Mouse (Mus musculus) midbrain, embryonic 13.5 days (tissue): Measurements from ENCODE around the gene Med29. TPM values are rescaled to one million over a fixed set of nuclear protein-coding genes. Genes with fewer than 3 reads are reported as not detected.

Experiments used
- ATAC-seq: fragments of 200-750 bp; cut with Nextera tagmentation; 2 replicates; pipeline ENCODE4 v1.8.0; 2017; ENCODE audit warnings: mild to moderate bottlenecking, moderate TSS enrichment, moderate library complexity
- H3K27ac ChIP-seq: fragments of 300-500 bp; sonication (generic); 2 replicates; pipeline ENCODE4 v1.5.1; 2015; ENCODE audit warnings: inconsistent platforms, mild to moderate bottlenecking, moderate library complexity
- H3K27me3 ChIP-seq: fragments of 300-500 bp; sonication (generic); 2 replicates; pipeline ENCODE4 v1.6.1; 2015; ENCODE audit warnings: mild to moderate bottlenecking, inconsistent platforms
- H3K36me3 ChIP-seq: fragments of 300-500 bp; sonication (generic); 2 replicates; pipeline ENCODE4 v1.6.1; 2015; ENCODE audit warnings: mild to moderate bottlenecking, inconsistent platforms
- H3K4me1 ChIP-seq: fragments of 300-500 bp; sonication (generic); replicated peaks from 2 replicates; pipeline ENCODE4 v1.6.1; 2015; ENCODE audit warnings: inconsistent platforms
- H3K4me2 ChIP-seq: fragments of 300-500 bp; sonication (generic); replicated peaks from 2 replicates; pipeline ENCODE4 v1.6.1; 2015; ENCODE audit warnings: moderate library complexity, mild to moderate bottlenecking, inconsistent platforms
- H3K4me3 ChIP-seq: fragments of 300-500 bp; sonication (generic); replicated peaks from 2 replicates; pipeline ENCODE4 v1.5.1; 2015; ENCODE audit warnings: mild to moderate bottlenecking, inconsistent platforms
- H3K9ac ChIP-seq: fragments of 300-500 bp; sonication (generic); replicated peaks from 2 replicates; pipeline ENCODE4 v1.6.1; 2015; ENCODE audit warnings: mild to moderate bottlenecking, inconsistent platforms
- H3K9me3 ChIP-seq: fragments of 300-500 bp; sonication (generic); 2 replicates; pipeline ENCODE4 v1.6.1; 2016; ENCODE audit warnings: mild to moderate bottlenecking, inconsistent platforms
- WGBS: fragments of 180-500 bp; shearing (Covaris S2); methylation state at CpG from one replicate; pipeline ENCODE4 v1.1.7; 2015; 5-methylcytosine and 5-hydroxymethylcytosine counted together
- polyA plus RNA-seq: library from polyadenylated mRNA; unstranded; fragments of >200 nt; fragmentation: Nextera tagmentation; extraction: Ambion mirVana; gene quantifications from 2 replicates; pipeline ENCODE4 v1.2.1, GENCODE M21; 2015

Gene Med29
- polyA plus RNA-seq, 1 experiment from 2014 or later: 49.5 TPM

GRCm38 (mm10) chr7:28372251-28373108 is 20.0 kb downstream of the Med29 start, which contains the start of gene Plekhg2:
TSS of gene Plekhg2 (minus strand) at chr7:28372599.
- Histone ChIP-seq H3K9ac (peak within 1 kb of the TSS; percentile 82), H3K27me3 (peaks cover 4% of the 10 kb centered on the region), H3K27ac (peak within 1 kb of the TSS; percentile 88), H3K4me3 (peak within 1 kb of the TSS; percentile 82), H3K4me1 (peaks cover 39% of the 10 kb centered on the region), H3K9me3 (no peaks in the 10 kb centered on the region), H3K36me3 (peaks cover 12% of the 10 kb centered on the region), H3K4me2 (peak within 1 kb of the TSS; percentile 95)
- ATAC-seq: peak; percentile 84
- WGBS: under 1% methylated on average over 66 of the region's 66 CpGs

GRCm38 (mm10) chr7:28371514-28371989 is 21.0 kb downstream of the Med29 start:
- WGBS: 0% methylated on average over 37 of the region's 43 CpGs
- peak overlapping the region; percentile 82 for H3K4me3 ChIP-seq
- peak overlapping the region; percentile 95 for H3K4me2 ChIP-seq
- peak overlapping the region; percentile 88 for H3K27ac ChIP-seq
- H3K36me3 ChIP-seq: peaks cover 21% of the 10 kb centered on the region
- 0 out of 2 replicates have a peak, but pooled peaks have one; percentile 10 for ATAC-seq
- H3K9ac ChIP-seq: peak overlapping the region; percentile 82
- no peaks in the 10 kb centered on the region for H3K9me3 ChIP-seq
- H3K4me1 ChIP-seq: peaks cover 38% of the 10 kb centered on the region
- no peaks in the 10 kb centered on the region for H3K27me3 ChIP-seq

DNA sequence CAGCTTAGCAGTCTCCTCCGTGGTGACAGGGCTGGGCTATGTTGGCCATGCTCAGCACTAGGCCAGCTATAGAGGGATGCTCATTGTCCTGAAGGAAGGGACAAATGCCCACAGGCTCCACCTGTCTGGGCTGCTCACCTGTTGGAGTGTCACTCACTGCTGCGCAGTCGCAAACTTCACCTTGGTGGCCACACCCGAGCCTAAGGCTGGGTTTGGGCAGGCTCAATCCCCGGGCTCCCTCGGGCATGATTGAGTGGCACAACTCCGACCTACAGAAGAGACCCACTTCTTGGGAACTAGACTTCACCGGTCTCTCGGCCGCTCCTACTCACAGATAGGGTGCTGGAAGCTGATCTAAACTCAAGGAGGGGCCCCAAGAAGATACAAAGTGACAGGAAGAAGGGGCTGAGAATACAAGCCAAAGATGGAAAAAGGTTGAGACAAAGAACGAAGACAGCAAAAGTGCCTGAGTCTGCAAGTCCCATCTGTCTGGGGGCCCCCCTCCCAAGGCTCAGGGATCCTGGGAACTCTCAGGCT is 21.5 kb downstream of the Med29 start:
- H3K4me1 ChIP-seq: peaks cover 33% of the 10 kb centered on the region

GRCm38 (mm10) chr7:28370051-28370450 is 22.5 kb downstream of the Med29 start:
- peak overlapping the region; percentile 82 for H3K9ac ChIP-seq
- no peak for ATAC-seq

More for the DNA sequence above, 21.5 kb downstream of the Med29 start:
- peak overlapping the region; percentile 88 for H3K27ac ChIP-seq
- ATAC-seq: no peak
- peak overlapping the region; percentile 82 for H3K4me3 ChIP-seq
- no peaks in the 10 kb centered on the region for H3K9me3 ChIP-seq
- H3K4me2 ChIP-seq: peak overlapping the region; percentile 95
- peak overlapping the region; percentile 82 for H3K9ac ChIP-seq
- H3K27me3 ChIP-seq: no peaks in the 10 kb centered on the region
- 11% methylated on average over 11 of the region's 11 CpGs for whole genome bisulfite sequencing
- peaks cover 26% of the 10 kb centered on the region for H3K36me3 ChIP-seq

DNA sequence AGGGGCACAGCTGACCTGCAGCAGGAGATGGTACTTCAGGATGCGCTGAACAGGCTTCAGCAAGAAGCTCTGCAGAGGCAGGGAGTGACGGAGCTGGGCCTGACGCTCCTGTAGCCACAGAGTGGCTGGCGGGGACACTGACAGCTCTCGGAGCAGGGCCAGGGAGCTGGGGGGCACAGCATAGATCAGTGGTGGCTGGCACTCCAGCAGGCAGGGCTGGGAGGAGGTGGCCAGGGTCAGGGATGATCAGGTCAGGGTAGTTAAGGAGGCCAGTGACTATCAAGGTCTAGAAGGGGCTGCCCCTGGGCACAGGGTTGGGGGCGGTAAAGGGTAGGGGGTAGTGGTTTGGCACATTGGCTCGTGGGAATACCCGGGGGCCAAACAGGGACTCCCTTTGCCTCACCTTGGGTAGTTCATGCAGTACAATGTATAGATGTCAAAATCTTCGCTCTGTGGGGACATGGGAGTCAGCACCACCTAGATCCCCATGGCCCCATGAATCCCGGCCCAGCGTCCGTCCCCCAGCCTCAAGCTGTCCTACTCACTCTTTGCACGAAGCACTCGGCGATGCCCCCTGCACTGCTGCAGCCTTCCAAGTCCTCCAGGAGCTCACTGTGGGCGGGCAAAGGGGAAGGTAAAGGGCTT is 24.1 kb downstream of the Med29 start:
- WGBS: 91% methylated on average over 16 of the region's 16 CpGs
- ATAC-seq: no peak
- H3K4me1 ChIP-seq: peaks cover 23% of the 10 kb centered on the region
- no peak overlapping the region for H3K4me3 ChIP-seq
- H3K9me3 ChIP-seq: no peaks in the 10 kb centered on the region
- no peaks in the 10 kb centered on the region for H3K27me3 ChIP-seq
- no peak overlapping the region for H3K4me2 ChIP-seq
- H3K36me3 ChIP-seq: peaks cover 51% of the 10 kb centered on the region
- no peak overlapping the region for H3K27ac ChIP-seq
- no peak overlapping the region for H3K9ac ChIP-seq

More at GRCm38 (mm10) chr7:28370051-28370450, 22.5 kb downstream of the Med29 start:
- H3K9me3 ChIP-seq: no peaks in the 10 kb centered on the region
- H3K27me3 ChIP-seq: no peaks in the 10 kb centered on the region
- peaks cover 35% of the 10 kb centered on the region for H3K36me3 ChIP-seq
- peak overlapping the region; percentile 82 for H3K4me3 ChIP-seq
- peaks cover 25% of the 10 kb centered on the region for H3K4me1 ChIP-seq
- no peak overlapping the region for H3K27ac ChIP-seq
- H3K4me2 ChIP-seq: peak overlapping the region; percentile 95
- WGBS: 95% methylated on average over 14 of the region's 14 CpGs

DNA sequence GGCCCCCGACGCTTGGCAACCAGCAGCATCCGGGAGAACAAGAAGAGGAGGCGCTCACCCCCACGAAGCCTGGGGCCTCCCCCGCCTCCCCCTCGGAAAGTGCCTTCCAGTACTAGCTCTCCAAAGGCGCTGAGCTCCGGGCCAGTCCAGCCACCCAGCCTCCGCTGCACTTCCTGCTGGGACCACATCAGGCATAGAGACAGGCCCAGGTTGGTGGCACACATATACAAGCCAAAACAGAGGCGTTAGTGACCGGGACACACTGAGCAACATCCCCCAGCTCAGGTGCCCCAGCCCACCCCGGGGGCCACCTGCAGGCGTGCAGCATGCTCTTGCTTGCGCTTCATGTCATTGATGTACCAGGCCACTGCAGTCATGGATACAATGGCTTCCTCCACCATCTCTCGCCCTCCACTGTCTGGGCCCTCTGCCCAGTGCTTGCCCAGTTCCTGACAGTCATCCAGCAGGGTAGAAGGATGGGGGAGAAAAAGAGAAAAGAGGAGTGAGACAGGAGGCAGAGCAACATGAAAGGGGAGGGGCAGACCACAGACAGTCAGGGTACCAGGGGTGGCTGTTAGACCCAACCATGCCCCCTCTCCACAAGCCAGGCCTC is 24.7 kb downstream of the Med29 start:
- ATAC-seq: no peak
- 0 out of 2 replicates have a peak overlapping the region, but pooled peaks have one; percentile 1 for H3K9ac ChIP-seq
- peaks cover 54% of the 10 kb centered on the region for H3K36me3 ChIP-seq
- H3K27me3 ChIP-seq: no peaks in the 10 kb centered on the region
- no peak overlapping the region for H3K4me2 ChIP-seq
- no peak overlapping the region for H3K27ac ChIP-seq
- 94% methylated on average over 16 of the region's 16 CpGs for WGBS
- peaks cover 23% of the 10 kb centered on the region for H3K4me1 ChIP-seq
- no peaks in the 10 kb centered on the region for H3K9me3 ChIP-seq
- H3K4me3 ChIP-seq: no peak overlapping the region

DNA sequence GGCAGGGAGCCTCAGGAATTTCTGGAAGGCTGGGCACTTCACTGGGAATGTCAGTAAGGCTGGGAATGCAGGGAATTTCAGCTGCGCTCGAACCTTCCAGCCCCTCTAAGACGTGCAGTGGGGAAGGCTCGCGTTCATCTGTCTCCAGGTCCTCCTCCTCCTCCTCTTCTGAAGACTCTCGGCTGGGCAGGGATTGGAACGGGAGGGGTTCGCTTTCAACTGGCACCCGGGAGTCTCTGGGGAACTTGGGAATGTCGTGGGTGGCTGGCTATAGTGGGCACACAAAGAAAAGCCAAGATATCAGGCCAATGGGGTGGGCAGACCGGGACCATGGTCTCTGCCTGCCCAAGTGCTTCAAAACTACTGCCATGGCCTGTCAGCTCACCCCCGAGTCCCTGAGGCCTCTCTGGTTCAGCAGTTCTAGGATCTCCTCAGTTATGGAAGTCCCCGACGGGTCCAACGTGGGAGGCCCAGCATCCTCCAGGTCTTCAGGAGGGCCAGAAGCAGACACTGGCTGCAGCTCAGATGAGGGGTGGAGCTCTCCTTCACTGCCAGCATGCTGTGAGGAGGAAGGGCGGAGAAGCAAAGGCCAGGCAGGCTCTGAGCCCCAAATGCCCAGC is 30.0 kb downstream of the Med29 start:
- Histone ChIP-seq H3K4me2 (no peak overlapping the region), H3K4me1 (peaks cover 18% of the 10 kb centered on the region), H3K4me3 (no peak overlapping the region), H3K36me3 (peaks cover 82% of the 10 kb centered on the region), H3K9me3 (no peaks in the 10 kb centered on the region), H3K27ac (no peak overlapping the region), H3K27me3 (no peaks in the 10 kb centered on the region), H3K9ac (no peak overlapping the region)
- 81% methylated on average over 16 of the region's 16 CpGs for WGBS
- no peak for ATAC-seq

DNA sequence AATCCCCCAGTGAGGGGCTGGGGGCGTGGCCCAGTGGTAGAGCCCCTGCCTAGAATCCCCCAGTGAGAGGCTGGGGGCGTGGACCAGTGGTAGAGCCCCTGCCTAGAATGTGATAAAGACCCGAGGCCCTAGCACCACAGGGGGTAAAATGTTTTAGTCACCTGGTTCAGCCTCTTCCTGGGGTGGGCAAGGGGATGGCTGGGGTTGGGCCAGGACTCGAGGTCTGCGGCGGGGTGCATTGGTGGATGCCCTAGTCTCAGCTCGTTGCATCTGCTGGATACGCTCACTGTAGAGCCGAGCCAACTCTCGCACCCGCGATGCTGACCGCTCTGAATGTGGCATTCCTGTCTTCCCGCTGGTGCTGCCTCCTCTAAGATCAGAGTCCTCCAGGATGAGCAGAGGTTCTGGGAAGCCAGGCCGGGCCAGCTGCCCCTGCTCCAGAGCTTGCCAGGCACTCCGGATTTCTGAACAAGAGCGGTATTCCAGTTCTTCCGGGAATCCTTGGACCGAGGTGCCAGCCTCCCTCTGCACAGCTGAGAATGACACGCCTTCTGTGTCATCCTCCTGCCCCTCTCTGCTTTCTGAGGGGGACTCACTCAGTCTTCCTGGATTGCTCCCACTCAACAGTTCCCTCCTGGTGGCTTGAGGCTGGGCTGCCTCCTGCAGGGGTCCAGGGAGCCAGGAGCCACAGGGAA is 30.7 kb downstream of the Med29 start:
- Histone ChIP-seq H3K9me3 (no peaks in the 10 kb centered on the region), H3K4me3 (no peak overlapping the region), H3K36me3 (peaks cover 75% of the 10 kb centered on the region), H3K27me3 (no peaks in the 10 kb centered on the region), H3K4me1 (peaks cover 26% of the 10 kb centered on the region), H3K9ac (no peak overlapping the region), H3K4me2 (no peak overlapping the region), H3K27ac (no peak overlapping the region)
- 96% methylated on average over 20 of the region's 20 CpGs for WGBS
- ATAC-seq: no peak

- H3K27me3 ChIP-seq: no peaks in the 10 kb centered on the region
- no peak overlapping the region for H3K9ac ChIP-seq
- no peak overlapping the region for H3K27ac ChIP-seq
- no peak overlapping the region for H3K4me2 ChIP-seq
- peaks cover 28% of the 10 kb centered on the region for H3K4me1 ChIP-seq
- ATAC-seq: no peak
- no peaks in the 10 kb centered on the region for H3K9me3 ChIP-seq
- 98% methylated on average over 6 of the region's 6 CpGs for WGBS
- H3K36me3 ChIP-seq: peaks cover 63% of the 10 kb centered on the region
- no peak overlapping the region for H3K4me3 ChIP-seq
These were observed 32.2 kb downstream of the Med29 start for GRCm38 (mm10) chr7:28360291-28360690.

GRCm38 (mm10) chr7:28359854-28360253 is 32.7 kb downstream of the Med29 start:
- H3K27ac ChIP-seq: no peak overlapping the region; the same call in 1 of the 2 replicates
- no peak overlapping the region for H3K9ac ChIP-seq
- no peak overlapping the region for H3K4me2 ChIP-seq
- no peak for ATAC-seq
- H3K4me1 ChIP-seq: peaks cover 28% of the 10 kb centered on the region
- H3K4me3 ChIP-seq: no peak overlapping the region
- no peaks in the 10 kb centered on the region for H3K27me3 ChIP-seq
- H3K9me3 ChIP-seq: no peaks in the 10 kb centered on the region
- WGBS: 94% methylated on average over 10 of the region's 10 CpGs
- H3K36me3 ChIP-seq: peaks cover 63% of the 10 kb centered on the region

GRCm38 (mm10) chr7:28358431-28358830 is 34.1 kb downstream of the Med29 start:
- H3K36me3 ChIP-seq: peaks cover 64% of the 10 kb centered on the region
- H3K4me3 ChIP-seq: no peak overlapping the region

More at GRCm38 (mm10) chr7:28358431-28358830, 34.1 kb downstream of the Med29 start:
- Histone ChIP-seq H3K27me3 (no peaks in the 10 kb centered on the region), H3K27ac (peak overlapping the region; percentile 59), H3K9ac (peak overlapping the region; percentile 28; the same call in 1 of the 2 replicates), H3K9me3 (no peaks in the 10 kb centered on the region), H3K4me2 (no peak overlapping the region), H3K4me1 (peaks cover 28% of the 10 kb centered on the region)
- ATAC-seq: no peak; the same call in 1 of the 2 replicates
- 44% methylated on average over 7 of the region's 7 CpGs for WGBS
